Mouse (Mus musculus) testis, adult 2 months (tissue): ENCODE measurements around the gene Zfp583. TPM values are rescaled to one million over a fixed set of nuclear protein-coding genes. Genes with fewer than 3 reads are reported as not detected.
"Not testable (repeated sequence)": the region's sequence is repeated elsewhere in the genome, so short reads cannot be mapped to it uniquely, and the experiment has no call there.

Experiments
- H3K27ac ChIP-seq: fragments of 200-500 bp; 2 replicates; pipeline ENCODE4 v1.5.1; 2012; ENCODE audit warnings: low read depth, low read length; ENCODE audit not compliant: control insufficient read depth, insufficient read depth
- H3K27me3 ChIP-seq: fragments of 200-500 bp; 2 replicates; pipeline ENCODE4 v1.6.1; 2012; ENCODE audit warnings: mild to moderate bottlenecking, low read length, moderate library complexity; ENCODE audit not compliant: control insufficient read depth, insufficient read depth
- H3K36me3 ChIP-seq: fragments of 200-500 bp; 2 replicates; pipeline ENCODE4 v1.6.1; 2012; ENCODE audit warnings: mild to moderate bottlenecking, low read length; ENCODE audit not compliant: control insufficient read depth, insufficient read depth
- H3K4me1 ChIP-seq: fragments of 200-500 bp; 2 replicates; pipeline ENCODE4 v1.6.1; 2012; ENCODE audit warnings: low read length; ENCODE audit not compliant: control insufficient read depth, insufficient read depth
- H3K4me3 ChIP-seq: fragments of 200-500 bp; 2 replicates; pipeline ENCODE4 v1.5.1; 2012; ENCODE audit warnings: low read depth, mild to moderate bottlenecking, low read length, moderate library complexity, mixed read lengths; ENCODE audit not compliant: control insufficient read depth
- CTCF ChIP-seq: fragments of 200-500 bp; IDR thresholded peaks from 2 replicates; pipeline ENCODE4 v1.5.1; 2012; ENCODE audit warnings: low read depth, mild to moderate bottlenecking, inconsistent platforms, low read length, moderate library complexity; ENCODE audit not compliant: control insufficient read depth, insufficient read depth, insufficient replicate concordance
- POLR2A ChIP-seq: fragments of 200-500 bp; IDR thresholded peaks from 2 replicates; pipeline ENCODE4 v1.6.1; 2012; ENCODE audit warnings: low read depth, mild to moderate bottlenecking, inconsistent platforms, low read length, moderate library complexity; ENCODE audit not compliant: control insufficient read depth
- polyA plus RNA-seq: library from polyadenylated mRNA; depleted of rRNA; stranded (reverse); fragments of >200 nt; gene quantifications from 2 replicates; pipeline ENCODE4 v1.2.3, GENCODE M21; 2012

Zfp583 gene
- polyA plus RNA-seq, 1 experiment: 1.7 TPM

DNA sequence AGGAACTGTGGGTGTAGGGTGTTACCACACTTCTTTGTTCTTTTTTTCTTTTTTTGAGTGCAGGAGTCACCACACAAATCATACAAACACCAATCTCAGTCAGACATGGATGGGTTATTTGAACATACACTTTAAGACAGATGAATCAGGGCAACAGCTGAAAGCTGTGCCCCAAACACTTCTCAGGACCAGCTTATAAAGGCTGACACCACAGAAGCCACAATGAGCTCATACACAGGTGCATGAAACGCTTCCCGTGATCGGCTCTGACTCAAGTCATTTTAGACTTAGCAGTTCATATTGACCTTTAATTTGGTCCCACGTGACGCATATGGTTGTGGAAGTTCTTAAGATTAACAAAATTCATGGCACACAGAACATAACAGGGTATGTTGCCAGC lies 8.8 kb upstream of the Zfp583 start:
- H3K27me3 ChIP-seq: no peaks in the 10 kb centered on the region
- no peaks in the 10 kb centered on the region for H3K36me3 ChIP-seq
- no peak overlapping the region for H3K4me3 ChIP-seq
- no peak overlapping the region for H3K27ac ChIP-seq
- TF ChIP-seq POLR2A (no peak), CTCF (no peak)
- H3K4me1 ChIP-seq: no peaks in the 10 kb centered on the region

DNA sequence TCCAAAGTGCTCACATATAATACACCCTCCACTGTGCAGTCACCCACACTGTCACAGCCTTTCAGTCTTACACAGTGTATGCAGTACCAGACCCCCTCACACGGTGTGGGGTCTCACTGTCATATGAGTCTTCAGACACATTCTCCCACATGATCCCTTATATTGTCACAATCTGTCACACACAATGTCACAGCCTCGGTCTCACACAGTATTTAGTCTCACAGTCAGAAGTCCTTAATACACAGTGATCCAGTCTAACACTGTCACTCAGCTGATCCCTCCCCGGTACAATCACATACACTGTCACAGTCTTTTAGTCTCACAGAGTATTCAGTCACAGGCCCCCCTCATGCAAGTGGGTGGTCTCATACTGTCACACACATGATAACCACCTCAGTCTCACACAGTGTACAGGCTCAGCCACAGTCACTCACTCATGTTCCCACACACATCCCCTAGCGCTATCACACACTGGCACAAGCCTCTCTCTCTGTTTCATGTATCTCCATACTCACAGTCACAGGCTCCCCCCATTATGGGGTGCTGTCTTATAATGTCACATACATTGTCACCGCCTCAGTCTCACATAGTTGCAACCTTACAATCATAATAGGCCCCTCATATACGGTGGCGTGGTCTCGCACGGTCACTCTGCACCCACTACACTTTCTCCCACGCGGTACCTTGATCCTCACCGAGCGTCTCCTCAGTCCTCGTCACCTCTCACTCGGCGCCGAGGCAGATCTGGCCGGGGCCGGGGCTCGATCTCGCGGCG lies 440 bp downstream of the Zfp583 start:
- no peaks in the 10 kb centered on the region for H3K36me3 ChIP-seq
- H3K27ac ChIP-seq: peak overlapping the region; percentile 25
- H3K27me3 ChIP-seq: no peaks in the 10 kb centered on the region
- no peak for TF ChIP-seq CTCF
- TF ChIP-seq POLR2A: no peak
- peak overlapping the region; percentile 81 for H3K4me3 ChIP-seq
- H3K4me1 ChIP-seq: peaks cover 6% of the 10 kb centered on the region

DNA sequence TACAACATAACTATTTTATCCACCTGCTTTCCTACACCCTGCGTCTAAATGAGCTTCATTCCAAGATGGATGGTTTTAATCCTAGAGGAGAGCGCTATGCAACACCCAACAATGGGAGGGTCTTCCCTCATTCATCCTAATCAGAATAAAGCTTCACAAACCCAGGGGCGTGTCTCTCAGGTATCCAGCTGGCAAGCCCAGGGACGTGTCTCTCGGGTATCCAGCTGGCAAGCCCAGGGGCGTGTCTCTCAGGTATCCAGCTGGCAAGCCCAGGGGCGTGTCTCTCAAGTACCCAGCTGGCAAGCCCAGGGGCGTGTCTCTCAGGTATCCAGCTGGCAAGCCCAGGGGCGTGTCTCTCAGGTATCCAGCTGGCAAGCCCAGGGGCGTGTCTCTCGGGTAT lies 30.3 kb downstream of the Zfp583 start:
- H3K36me3 ChIP-seq, H3K27ac ChIP-seq, H3K4me3 ChIP-seq, H3K4me1 ChIP-seq, H3K27me3 ChIP-seq: not testable (repeated sequence)

DNA sequence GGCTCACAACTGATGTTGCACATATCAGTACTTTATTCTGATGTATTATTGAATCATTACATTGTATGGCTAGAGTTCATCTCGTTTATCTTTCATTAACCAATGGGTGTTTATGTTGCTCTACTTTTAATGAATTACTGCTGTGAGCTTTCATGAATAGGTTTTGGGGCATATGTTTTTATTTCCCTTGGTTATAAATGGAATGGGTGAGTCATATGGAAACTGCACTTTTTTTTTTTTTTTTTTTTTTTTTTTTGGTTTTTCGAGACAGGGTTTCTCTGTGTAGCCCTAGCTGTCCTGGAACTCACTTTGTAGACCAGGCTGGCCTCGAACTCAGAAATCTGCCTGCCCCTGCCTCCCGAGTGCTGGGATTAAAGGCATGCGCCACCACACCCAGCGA lies 40.0 kb downstream of the Zfp583 start:
- not testable (repeated sequence) for H3K27me3 ChIP-seq, H3K36me3 ChIP-seq, H3K4me3 ChIP-seq, H3K27ac ChIP-seq
- H3K4me1 ChIP-seq: peaks cover 10% of the 10 kb centered on the region

DNA sequence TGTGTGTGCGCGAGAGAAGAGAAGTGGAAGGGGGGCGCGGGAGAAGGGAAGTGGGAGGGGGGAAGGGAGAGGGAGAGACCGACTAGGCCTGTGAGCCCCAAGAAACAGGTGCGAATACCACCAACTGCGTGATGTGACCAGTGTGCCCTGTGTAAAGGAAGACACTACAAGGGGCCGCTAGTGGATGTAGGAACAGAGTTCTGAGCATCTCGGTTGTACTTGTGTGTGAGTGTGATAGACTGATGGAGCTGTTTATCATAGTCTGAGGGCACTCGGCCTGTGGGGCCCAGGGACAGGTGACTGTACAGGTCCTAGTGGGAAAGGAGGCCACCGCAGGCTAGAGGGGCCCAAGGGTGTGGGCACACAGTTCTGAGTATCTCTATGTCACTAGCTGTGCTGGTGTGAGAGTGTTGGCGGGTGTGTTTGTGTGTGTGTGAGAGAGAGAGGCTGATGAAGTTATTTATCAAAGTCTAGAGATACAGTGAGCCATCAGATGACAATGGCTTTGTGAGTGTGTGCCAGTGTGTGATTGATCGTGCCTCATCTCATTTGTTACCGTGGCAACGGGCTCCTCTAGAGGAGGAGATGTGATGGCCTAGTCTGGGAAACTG lies 44.1 kb downstream of the Zfp583 start:
- no peaks in the 10 kb centered on the region for H3K36me3 ChIP-seq
- no peaks in the 10 kb centered on the region for H3K27me3 ChIP-seq
- H3K4me1 ChIP-seq: peaks cover 10% of the 10 kb centered on the region
- no peak for TF ChIP-seq POLR2A
- TF ChIP-seq CTCF: no peak
- H3K4me3 ChIP-seq: peak overlapping the region; percentile 70
- peak overlapping the region; percentile 1; the same call in 1 of the 2 replicates for H3K27ac ChIP-seq

DNA sequence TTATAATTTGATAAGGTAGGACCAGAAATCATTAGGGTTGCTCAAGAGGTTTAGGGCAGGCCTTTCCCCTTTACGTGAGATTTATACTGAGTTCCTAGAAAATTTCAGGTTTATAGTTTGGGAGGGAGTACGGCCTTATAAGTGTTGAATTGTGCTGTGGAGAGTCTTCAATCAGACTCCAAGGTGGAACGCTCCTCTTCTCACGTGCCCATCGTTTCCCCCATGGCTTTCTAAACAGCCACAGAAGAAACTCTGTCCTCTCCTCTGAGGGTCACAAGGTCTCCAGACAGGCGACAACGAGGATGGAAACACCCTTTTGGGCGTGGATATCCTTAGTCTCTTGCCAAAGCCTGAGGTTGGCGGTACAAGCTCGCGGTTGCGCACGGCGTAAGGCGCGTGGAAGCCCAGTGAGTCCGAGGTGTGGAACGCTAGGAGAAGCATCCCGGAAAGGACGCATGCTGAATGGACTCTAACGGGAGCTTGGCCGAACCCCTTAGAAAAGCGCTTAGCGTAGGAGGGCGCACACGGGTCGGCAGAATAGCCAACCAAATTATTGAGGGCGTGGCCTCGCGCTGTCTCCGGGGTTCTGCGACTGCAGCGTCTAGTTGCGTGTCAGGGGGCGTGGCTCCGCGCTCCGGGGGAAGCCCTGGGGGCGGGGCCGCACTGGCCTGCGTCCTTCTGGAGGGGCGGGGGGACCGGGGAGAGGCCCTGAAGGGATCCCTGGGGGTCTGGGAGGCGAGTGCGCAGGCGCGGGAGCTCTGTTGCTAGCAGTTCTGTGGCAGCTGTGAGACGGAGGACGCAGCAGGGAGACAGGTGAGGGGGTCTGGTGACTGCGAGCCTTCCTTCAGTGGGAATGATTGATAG lies 45.0 kb downstream of the Zfp583 start, which contains the start of gene Zfp667:
TSS of gene Zfp667 (plus strand) at position 738 of the 864 bp plus-strand sequence.
- no peaks in the 10 kb centered on the region for H3K27me3 ChIP-seq
- TF ChIP-seq CTCF (no peak), POLR2A (peak; percentile 60)

DNA sequence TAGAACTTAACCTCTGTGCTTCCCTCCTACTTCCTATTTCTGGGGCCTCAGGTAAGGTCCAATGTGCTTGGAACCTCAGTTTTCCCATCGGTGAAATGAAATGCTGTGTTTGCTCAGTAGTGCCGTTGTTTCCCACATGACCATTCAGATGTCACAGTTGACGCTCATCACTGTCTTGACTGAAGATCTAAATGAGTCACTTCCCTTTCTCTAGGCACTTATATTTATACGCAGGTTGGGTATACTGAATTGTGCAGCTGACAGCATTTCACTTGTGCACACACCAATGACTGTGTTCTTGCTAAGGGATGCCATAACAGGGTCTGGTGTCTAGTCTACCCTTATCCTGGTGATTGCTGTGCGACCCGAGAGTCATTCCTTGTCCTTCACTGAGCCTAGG lies 45.7 kb downstream of the Zfp583 start:
- H3K27ac ChIP-seq: no peak overlapping the region
- no peaks in the 10 kb centered on the region for H3K27me3 ChIP-seq
- H3K4me3 ChIP-seq: no peak overlapping the region
- peaks cover 12% of the 10 kb centered on the region for H3K4me1 ChIP-seq
- no peak for TF ChIP-seq CTCF
- no peak for TF ChIP-seq POLR2A
- no peaks in the 10 kb centered on the region for H3K36me3 ChIP-seq

More for the DNA sequence above, 45.0 kb downstream of the Zfp583 start, which contains the start of gene Zfp667:
- Histone ChIP-seq H3K36me3 (no peaks in the 10 kb centered on the region), H3K27ac (peak within 1 kb of the TSS; percentile 64), H3K4me3 (peak within 1 kb of the TSS; percentile 70), H3K4me1 (peaks cover 10% of the 10 kb centered on the region)
